Mouse (Mus musculus): ENCODE measurements around the gene Pheta2.

GRCm38 (mm10) chr15:82294059-82294458, 44.7 kb upstream of the Pheta2 start:
- TF ChIP-seq CTCF (IDR thresholded peaks at IDR 0.05) (peak; percentile 73), EP300 (IDR thresholded peaks at IDR 0.05) (no peak)
